7 mouse cellular contexts compared by ENCODE assay signal in the genomic region with DNA sequence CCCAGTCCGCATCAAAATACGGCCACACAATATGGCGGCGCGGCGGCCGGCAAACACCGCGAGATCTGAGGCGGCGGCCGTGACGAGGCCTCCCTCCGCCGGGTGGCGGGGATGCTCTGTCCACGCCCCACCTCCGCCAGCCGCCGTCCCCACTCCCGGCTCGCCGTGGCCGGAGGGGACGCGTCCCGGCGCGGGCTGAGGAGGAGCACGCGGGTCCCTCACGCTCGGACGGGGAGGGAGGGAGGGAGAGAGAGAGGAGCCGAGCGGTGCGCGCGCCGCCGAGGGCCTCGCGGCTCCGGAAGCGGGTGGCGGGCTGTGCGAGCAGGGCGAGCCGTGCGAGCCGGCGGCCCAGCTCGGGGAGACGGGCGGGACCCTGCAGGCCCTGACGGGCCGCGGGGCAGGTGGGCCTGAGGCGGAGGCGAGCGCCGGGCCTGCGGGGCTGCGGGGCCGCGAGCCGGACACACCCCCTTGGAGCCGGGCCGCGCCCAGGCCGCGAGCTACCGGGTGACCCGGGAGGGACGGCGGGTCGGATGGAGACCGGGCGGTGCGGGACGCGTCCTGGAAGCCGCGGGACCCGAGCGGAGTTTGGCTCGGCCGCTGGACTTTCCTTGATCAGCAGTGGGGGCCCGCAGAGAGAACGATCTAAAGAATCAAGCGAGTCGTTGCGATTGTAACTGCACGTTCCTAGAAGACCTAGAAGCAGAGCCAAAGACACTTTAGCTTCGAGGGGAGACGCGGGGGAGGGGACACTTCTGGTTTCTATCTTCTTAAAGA. TPM values are rescaled to one million over a fixed set of nuclear protein-coding genes. Genes with fewer than 3 reads are reported as not detected.
DNase-seq lines count a peak whose midpoint lies in the region; ATAC-seq lines count a peak whose summit lies in the region.

A gene (minus strand): TSS at position 3 of the 774 bp plus-strand sequence.

- H3K4me3 ChIP-seq in embryonic facial prominence, embryonic 10.5 days, result peak within 1 kb of the TSS; percentile 99
- H3K4me3 ChIP-seq in limb, embryonic 10.5 days, result peak within 1 kb of the TSS; percentile 98
- H3K4me3 ChIP-seq in midbrain, embryonic 13.5 days (replicated peaks), result peak within 1 kb of the TSS; percentile 98

- under 1% methylated on average over 87 of the region's 97 CpGs for WGBS in embryonic facial prominence, embryonic 10.5 days
- 1% methylated on average over 79 of the region's 97 CpGs for WGBS in limb, embryonic 10.5 days
- WGBS in midbrain, embryonic 13.5 days, result under 1% methylated on average over 84 of the region's 97 CpGs

- peaks cover 27% of the 10 kb centered on the region for H3K4me1 ChIP-seq in embryonic facial prominence, embryonic 10.5 days
- peaks cover 23% of the 10 kb centered on the region for H3K4me1 ChIP-seq in limb, embryonic 10.5 days
- peaks cover 24% of the 10 kb centered on the region for H3K4me1 ChIP-seq in midbrain, embryonic 13.5 days (replicated peaks)

- H3K27me3 ChIP-seq in embryonic facial prominence, embryonic 10.5 days (replicated peaks; ENCODE audit: low read depth, poor library complexity, severe bottlenecking), result no peaks in the 10 kb centered on the region
- H3K27me3 ChIP-seq in limb, embryonic 10.5 days (ENCODE audit: low read depth, poor library complexity, severe bottlenecking), result no peaks in the 10 kb centered on the region
- no peaks in the 10 kb centered on the region for H3K27me3 ChIP-seq in midbrain, embryonic 13.5 days

- H3K9ac ChIP-seq in midbrain, embryonic 13.5 days (replicated peaks), result peak within 1 kb of the TSS; percentile 98

- ATAC-seq in granulocyte monocyte progenitor cell, adult 5-6 weeks (replicated peaks; ENCODE audit: poor library complexity, severe bottlenecking), result peak; percentile 87
- ATAC-seq in midbrain, embryonic 13.5 days, result peak; percentile 98

- no peaks in the 10 kb centered on the region for H3K9me3 ChIP-seq in embryonic facial prominence, embryonic 10.5 days
- H3K9me3 ChIP-seq in limb, embryonic 10.5 days (replicated peaks), result no peaks in the 10 kb centered on the region
- no peaks in the 10 kb centered on the region for H3K9me3 ChIP-seq in midbrain, embryonic 13.5 days

- peaks cover 7% of the 10 kb centered on the region for H3K36me3 ChIP-seq in embryonic facial prominence, embryonic 10.5 days (replicated peaks)
- 0 out of 2 replicates have a peak, but pooled peaks cover 4% of the 10 kb centered on the region for H3K36me3 ChIP-seq in limb, embryonic 10.5 days
- H3K36me3 ChIP-seq in midbrain, embryonic 13.5 days, result no peaks in the 10 kb centered on the region

- H3K27ac ChIP-seq in embryonic facial prominence, embryonic 10.5 days (replicated peaks), result peak within 1 kb of the TSS; percentile 100
- peak within 1 kb of the TSS; percentile 100 for H3K27ac ChIP-seq in limb, embryonic 10.5 days
- peak within 1 kb of the TSS; percentile 99 for H3K27ac ChIP-seq in midbrain, embryonic 13.5 days

- DNase-seq in adrenal gland, postnatal 10 days, result peak; percentile 94
- peak; percentile 94 for DNase-seq in embryonic facial prominence, embryonic 10.5 days (ENCODE audit: low spot score)
- DNase-seq in kidney, adult 11 months, result peak; percentile 91
- peak; percentile 92 for DNase-seq in limb, embryonic 10.5 days (ENCODE audit: low spot score)
- DNase-seq in spleen, adult 12 weeks (ENCODE audit: low spot score), result peak; percentile 86

- peak within 1 kb of the TSS; percentile 91 for H3K4me2 ChIP-seq in midbrain, embryonic 13.5 days (replicated peaks)

RNA-seq across cellular contexts. Expression of the gene that starts here (rescaled TPM):
- 10 to 100 TPM; 59.9 to 61.7 TPM for total RNA-seq in adrenal gland, postnatal 10 days (2021)
- polyA plus RNA-seq in embryonic facial prominence, embryonic 10.5 days (2016; fragmentation: Nextera tagmentation; extraction: Ambion mirVana), result 15.9 and 17.8 TPM in 2 replicates
- total RNA-seq in granulocyte monocyte progenitor cell, adult 5-6 weeks (2014; fragmentation: Nextera tagmentation), result 97.2 and 121 TPM in 2 replicates
- 52.1 and 58.9 TPM in 2 replicates for total RNA-seq in granulocyte monocyte progenitor cell, adult 5-6 weeks (2017)
- polyA plus RNA-seq in limb, embryonic 10.5 days (2016; fragmentation: Nextera tagmentation; extraction: Ambion mirVana), result 14.0 and 19.7 TPM in 2 replicates
- polyA plus RNA-seq in midbrain, embryonic 13.5 days (2015; fragmentation: Nextera tagmentation; extraction: Ambion mirVana), result 15.4 and 16.9 TPM in 2 replicates

Comparison
In these comparisons a context has a peak if more than half of its experiments do, and no peak if none do; other contexts are left out.
1. Peak in every context shown above with its lines: DNase-seq, ATAC-seq, H3K4me3 ChIP-seq and H3K27ac ChIP-seq.